Mouse (Mus musculus) monocyte, adult 5-6 weeks (primary cell): Measurements from ENCODE around the gene F13b. TPM values are rescaled to one million over a fixed set of nuclear protein-coding genes. Genes with fewer than 3 reads are reported as not detected.
A peak's percentile ranks its signal among the peaks of the same experiment; 100 is the strongest.

Experiments used
- ATAC-seq: fragments of 153-309, 156-312 bp; replicated peaks from 2 replicates; pipeline ENCODE4 v1.8.0; 2017; ENCODE audit warnings: mild to moderate bottlenecking; ENCODE audit not compliant: low TSS enrichment, insufficient number of reproducible peaks, severe bottlenecking, poor library complexity, low FRiP score
- total RNA-seq: library from RNA; stranded (forward); fragments of 200-1000, 200-491, 200-594 nt; gene quantifications from 3 replicates; pipeline ENCODE4 v1.2.3, GENCODE M21; 2017

F13b gene
- total RNA-seq: not detected in 3 replicates

DNA sequence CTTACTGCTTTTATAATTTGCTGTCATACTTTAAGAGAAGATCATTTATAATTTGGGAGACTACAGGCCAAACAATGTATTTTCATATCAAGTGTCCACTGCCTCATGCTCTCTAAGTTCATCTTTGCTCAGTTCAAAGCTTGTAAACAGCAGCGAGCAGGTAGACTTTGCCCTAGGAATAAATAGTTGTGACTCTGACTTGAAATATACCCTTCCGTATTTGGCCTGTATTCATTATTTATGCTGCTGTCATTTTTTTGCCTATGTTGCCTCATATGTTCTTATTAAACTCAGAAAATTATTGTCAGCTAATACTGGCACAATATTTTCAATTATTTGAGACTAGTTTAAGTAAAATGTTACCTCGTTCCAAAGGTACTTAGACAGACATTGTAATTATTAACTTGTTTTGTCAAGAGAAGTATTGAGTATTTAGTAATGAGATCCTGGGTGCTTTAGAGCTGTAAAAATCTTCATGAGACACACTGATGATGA is at the start of gene F13b:
Gene F13b, plus strand, starts transcription at position 445 of the 495 bp plus-strand sequence.
- ATAC-seq: no peak

DNA sequence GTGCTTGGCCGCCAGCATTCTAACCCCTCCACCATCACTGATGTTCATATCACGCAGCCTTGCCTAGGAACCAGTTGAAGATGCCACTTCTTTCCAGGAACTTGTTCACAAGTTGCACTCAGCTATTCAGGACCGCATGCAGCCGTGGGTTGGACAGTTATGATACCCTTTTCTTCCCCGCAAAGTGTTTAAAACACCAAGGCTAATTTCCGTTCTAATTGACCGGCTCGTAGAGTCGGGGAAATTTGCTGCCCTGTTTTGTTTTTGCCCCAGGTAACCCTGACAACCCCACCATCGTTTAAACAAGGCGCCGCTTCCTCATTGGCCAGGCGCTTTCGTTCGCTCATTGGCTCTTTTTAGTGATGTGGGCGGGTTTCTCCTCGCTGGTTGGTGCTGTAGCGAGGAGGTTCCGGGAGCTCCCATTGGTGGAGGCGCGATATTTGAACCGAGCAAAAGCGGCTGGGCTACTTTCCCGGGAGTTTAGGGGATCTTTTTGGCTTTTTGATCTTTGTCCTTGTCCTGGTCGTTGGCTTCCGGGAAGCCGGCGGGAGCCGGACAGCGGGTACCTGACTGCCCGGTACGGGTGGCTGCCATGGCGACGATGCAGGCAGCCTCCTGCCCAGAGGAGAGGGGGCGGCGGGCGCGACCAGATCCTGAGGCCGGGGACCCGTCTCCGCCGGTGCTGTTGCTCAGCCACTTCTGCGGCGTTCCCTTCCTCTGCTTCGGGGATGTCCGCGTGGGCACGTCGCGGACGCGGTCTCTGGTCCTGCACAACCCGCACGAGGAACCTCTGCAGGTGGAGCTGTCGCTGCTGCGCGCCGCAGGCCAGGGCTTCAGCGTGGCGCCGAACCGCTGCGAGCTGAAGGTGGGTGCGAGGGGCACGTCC is 46.9 kb upstream of the F13b start, which contains the start of gene Aspm:
Gene Aspm, plus strand, starts transcription at position 433 of the 886 bp plus-strand sequence.
- ATAC-seq: peak; percentile 99

DNA sequence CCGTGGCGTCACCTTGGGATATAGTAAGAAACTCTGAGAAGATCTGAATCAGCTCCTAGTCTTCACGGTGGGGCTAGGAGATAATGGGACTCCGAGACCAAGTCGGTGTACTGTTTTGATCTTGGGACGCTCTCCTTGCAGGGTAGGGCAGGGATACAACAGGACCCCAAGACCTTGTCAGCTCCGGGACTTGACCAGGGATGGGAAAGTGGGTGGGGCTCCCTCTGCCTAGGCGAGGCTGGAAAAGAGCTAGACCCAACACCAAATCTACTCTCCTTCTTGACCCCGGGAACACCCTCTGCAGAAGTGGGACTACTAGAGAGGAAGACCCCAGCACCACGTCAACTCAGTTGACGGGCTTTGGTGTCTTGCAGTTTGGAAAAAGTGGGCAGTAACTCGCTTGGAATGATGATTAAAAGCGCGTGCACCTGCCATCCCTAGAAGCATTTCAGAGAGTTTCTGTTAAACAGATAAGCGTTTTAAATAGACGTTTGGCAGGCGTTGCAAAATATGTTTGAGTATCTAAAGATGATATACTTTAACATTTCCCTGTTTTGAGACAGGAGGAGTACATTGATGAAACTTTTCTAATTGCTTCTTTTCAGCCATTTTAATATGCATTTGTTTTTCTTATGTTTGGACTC is 46.2 kb upstream of the F13b start:
- ATAC-seq: no peak; the same call in 1 of the 2 replicates

DNA sequence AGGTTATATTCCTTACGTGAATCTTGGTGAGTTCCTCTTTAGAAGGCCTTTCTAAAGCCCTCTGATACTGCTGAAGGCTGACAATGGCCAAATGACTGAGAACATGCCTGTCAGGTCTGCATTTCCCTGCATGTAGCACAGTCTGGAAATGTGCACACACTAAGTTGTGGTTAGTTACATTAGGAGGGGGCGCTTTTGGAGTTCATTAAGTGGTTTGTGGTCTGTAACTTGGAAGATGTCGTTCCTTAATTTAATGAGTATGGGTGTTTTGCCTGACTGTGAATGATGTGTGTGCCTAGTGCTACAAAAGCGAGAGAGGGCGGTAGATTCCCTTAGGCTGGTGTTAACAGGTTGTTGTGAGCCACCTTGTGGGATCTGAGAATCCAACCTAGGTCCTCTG is 40.7 kb upstream of the F13b start:
- no peak for ATAC-seq

DNA sequence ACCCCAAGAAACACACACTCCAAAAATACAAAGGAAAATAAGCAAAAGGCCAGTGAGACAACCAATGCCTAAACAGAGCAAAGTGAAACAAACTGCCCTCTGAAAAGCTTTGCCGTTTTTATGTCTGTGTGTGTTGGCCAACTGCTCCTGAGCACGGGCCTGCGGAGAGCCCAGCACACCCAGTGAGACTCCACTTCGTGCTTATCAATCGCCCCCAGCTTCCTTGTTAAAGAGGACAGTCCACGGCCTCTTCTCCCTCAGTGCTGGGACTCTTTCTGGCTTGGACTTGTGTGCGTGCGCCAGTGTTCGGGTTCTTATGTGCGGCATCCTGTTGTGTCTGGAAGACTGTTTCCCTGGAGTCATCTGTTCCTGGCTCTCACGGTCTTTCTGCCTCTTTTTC is 35.6 kb upstream of the F13b start:
- ATAC-seq: no peak

DNA sequence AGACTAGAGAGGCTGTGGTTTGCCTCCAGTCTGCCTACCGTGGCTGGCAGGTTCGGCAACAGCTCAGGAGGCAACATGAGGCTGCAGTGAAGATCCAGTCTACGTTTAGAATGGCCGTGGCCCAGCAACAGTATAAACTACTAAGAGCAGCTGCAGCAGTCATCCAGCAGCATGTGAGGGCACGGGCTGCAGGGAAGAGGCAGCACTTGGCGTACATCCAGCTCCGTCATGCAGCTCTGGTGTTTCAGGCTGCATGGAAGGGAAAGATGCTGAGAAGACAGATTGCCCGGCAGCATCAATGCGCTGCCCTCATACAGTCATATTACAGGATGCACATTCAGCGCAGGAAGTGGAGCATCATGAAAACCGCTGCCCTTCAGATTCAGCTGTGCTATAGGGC is 22.6 kb upstream of the F13b start:
- ATAC-seq: no peak

DNA sequence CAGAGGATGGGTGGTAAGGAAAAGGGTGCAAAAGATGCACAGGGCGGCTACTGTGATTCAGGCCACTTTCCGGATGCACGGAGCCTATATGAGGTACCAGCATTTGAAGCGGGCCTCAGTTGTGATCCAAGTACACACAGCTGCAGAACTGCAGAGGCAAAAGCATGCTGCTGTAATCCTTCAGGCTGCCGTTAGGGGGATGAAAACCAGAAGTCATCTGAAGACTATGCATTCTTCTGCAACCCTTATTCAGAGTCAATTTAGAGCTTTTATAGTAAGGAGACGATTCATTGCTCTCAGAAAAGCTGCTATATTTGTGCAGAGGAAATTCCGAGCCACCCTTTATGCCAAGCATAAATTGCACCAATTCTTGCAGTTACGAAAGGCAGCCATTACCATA is 21.3 kb upstream of the F13b start:
- ATAC-seq: no peak

DNA sequence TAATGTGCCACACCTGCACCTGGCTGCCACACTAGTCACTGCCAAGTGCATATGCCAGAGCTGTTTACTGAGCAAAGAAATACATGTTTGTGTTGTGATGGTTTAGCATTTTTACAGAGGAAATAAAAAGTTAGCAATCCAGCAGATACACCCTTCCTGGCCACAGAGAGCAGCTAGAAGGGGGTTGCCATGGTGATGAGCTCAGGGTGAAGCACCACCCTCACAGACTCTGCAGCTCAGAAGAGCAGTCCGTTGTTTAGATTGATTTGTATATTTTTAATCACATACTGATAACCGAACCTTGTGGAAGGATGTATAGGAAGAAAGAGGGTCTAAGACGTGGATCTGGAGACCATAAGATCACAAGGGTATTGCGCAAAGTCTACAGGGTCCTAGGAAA is 20.4 kb upstream of the F13b start:
- ATAC-seq: no peak

DNA sequence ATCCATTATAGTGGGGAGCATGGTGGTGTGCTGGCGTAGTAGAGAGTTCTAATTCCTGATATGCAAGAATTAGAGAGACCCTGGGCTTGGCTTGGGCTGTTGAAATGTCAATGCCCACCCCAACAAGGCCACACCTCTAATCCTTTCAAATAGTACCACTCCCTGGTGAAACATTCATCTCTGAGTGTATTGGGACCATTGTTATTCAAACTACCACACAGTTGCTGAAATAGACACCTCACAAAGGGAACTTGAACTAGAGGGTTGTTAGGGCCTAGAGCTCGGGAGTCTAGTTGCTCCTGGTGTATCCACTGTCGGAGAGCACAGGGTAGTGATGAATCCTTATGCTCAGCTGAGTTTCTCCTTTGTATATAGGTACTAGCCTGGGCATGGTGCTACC is 6.9 kb upstream of the F13b start:
- no peak for ATAC-seq

DNA sequence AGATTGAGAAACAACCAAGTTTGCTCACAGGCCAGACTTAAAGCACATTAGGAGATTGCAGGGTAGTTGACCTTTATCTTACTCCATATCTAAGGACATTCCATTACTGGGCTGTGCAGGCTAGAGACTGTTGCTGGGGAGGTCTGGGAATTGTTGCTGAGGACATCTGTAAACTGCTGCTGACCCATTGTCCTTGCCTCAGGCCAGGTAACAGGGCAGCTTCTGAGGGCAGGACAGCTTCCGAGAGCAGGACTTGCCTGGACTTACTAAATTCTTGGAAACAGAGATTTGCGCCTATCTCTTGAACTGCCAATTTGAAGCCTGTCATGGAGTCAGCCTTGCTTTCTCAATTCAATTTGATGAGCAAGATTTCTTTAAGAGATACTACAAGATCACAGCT is 6.1 kb upstream of the F13b start:
- no peak for ATAC-seq

DNA sequence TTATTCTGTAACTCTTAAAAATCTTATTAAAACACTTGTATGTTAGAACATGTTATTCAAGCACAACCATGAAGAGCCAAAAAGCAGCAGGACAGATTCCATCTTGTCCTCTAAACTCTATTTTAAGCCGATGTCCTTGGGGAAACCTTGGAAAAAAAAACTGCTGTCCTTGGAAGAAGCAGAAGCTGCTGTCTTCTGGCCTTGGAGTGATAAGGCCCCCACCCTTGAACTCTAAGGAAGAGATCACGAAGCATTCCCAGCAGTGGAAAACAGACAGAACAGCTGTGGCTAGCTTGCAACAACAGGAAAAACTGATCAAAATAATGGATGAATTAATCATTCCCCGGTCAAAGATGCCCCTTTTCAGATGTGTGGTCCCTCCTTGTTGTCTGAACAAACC is 5.3 kb upstream of the F13b start:
- no peak for ATAC-seq

DNA sequence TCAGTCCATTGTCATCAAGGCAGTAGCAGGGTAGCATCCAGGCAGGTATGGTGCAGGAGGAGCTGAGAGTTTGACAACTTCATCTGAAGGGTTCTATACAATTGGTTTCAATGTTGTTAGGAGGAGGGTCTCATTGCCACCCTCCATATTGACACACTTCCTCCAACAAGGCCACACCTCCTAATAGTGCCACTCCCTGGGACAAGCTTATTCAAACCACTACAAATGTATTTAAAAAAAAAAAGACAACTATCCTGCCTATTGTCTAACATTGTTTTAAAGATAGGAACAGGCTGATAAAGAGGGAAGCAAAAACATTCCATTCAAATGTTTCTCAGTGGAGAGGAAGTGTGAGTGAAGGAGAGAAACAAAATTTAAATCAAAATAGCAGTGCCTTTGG is 1.8 kb upstream of the F13b start:
- no peak for ATAC-seq

DNA sequence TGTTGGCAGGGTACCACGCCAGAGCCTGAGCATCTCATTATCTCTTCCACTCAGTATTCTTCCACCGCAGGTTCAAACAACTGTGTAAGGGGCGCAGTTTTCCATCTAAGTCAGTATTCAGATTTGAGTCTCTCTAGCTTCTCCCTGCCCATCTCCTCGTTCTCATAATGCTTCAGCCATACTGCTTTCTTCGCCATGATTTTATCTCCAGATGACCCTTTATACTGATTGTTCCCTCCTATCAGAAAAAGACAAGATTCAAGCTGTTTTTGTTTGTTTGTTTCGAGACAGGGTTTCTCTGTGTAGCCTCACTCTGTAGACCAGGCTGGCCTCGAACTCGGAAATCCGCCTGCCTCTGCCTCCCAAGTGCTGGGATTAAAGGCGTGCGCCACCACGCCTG is 13.1 kb downstream of the F13b start:
- no peak for ATAC-seq

DNA sequence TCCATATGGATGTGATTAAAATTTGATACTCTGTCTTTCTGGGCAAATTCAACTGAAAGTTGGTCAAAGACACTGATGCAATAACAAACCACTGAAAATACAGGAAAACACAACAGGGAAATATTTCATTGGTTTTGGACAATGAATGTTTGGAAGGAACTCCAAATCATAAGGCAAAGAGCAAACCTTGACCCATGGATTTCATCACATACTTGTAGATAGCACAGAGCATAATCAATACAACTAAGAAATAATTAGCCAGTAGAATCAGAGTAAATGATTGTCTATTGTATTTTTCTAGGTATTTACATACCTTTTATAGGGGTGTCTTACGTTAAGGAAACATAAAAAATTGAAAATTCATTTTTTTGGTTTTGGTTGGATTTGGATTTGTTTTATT is 47.0 kb downstream of the F13b start:
- no peak for ATAC-seq

DNA sequence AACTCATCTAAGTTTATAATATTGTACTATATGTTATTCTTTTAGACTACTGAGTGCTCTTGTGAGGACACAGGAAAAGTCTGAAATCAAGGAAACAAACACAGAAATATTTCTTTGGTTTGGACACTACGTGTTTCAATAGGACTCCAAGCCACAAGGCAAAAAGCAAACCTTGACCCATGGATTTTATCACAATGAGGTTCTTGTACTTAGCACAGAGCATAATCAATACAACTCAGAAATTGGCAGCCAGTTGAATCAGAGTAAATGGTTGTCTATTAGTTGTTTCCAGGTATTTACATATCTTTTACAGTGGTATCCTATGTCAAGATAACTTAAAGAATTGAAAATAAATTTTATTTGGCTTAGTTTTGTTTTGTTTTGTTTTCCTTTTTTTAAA is 49.8 kb downstream of the F13b start:
- ATAC-seq: no peak

DNA sequence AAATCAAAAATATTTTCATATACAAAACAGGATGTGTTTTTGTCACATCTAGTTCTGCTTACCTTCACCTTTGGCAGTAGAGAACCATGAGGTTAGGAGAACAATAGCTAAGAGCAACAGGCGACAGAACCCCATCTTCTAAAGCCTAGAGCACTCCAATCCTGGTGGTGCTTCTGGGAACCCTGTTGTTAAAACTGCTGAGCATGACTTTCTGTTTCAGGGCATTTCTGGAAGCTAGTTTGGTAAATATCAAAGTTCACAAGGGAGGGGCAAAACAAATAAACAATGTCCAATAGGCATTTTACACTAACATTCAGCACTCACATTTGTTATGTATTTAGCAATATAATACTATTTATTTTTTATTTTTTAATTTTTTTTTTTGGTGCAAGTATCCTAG is 58.5 kb downstream of the F13b start, which contains the start of gene Cfhr1:
Gene Cfhr1, minus strand, starts transcription at position 249 of the 400 bp plus-strand sequence.
- no peak for ATAC-seq
